Mouse (Mus musculus): ENCODE data around the gene Dbndd1.
A peak's percentile ranks its signal among the peaks of the same experiment; 100 is the strongest.

Gene Dbndd1

DNA sequence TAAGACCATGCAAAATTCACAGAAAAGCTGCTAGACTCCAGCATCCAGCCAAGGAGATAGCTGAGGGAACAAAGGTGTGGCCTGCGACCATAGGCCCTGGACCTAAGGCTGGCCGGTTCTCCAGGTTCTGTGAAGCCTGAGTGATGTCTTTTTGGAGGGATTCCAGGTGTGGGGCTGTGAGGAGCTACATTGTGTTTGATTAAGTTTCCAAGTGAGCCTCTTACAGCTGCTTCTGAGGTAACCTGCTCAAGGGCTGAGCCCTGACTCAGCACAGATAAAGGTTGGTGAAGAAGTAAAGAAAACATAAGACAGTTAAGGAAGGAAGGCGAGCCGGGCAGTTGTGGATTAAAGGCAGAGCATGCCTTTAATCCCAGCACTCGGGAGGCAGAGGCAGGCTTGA, 13.1 kb downstream of the Dbndd1 start:
- TF ChIP-seq GATA4 (IDR thresholded peaks at IDR 0.05; ENCODE audit: insufficient replicate concordance, low read length) = no peak

DNA sequence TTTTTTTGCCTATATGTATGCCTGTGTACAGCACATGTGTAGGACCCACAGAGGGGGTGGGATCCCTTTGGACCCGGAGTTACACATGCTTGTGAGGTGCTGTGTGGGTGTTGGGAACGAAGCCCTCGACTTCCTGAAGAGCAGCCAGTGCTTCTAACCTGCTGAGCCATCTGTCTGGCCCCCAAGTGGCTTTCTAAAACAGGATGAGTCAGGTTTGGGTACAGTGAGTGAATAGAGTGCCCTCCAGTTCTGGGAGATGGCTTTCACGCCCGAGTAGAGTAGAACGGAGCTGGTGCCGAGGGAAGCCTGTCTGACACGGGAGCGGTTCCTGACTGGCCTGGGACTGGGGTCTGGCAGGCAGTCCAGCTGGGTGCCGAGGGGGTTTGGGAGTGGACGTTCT, 15.7 kb downstream of the Dbndd1 start:
- no peak for TF ChIP-seq GATA4 (IDR thresholded peaks at IDR 0.05; ENCODE audit: insufficient replicate concordance, low read length)

DNA sequence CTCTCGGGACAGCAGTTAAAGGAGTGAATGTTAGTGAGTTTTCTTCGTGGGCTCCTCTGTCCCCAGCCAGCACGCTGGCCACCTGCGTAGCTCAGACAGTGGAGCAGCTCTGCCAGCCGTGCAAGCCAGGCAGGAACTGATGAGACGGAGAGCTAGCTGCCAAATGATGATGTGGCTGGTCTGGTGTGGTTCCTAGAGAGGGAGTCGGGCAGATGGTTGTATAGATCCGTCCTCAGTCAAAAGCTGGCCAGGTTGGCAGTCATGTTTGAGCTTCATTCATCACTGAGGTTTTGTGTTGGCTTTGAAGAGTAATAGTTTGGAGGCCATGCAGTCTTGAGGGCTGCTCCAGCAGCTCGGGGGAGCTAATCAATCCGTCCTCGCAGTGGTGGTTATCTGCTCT, 16.3 kb downstream of the Dbndd1 start:
- no peak for TF ChIP-seq GATA4 (IDR thresholded peaks at IDR 0.05; ENCODE audit: insufficient replicate concordance, low read length)

DNA sequence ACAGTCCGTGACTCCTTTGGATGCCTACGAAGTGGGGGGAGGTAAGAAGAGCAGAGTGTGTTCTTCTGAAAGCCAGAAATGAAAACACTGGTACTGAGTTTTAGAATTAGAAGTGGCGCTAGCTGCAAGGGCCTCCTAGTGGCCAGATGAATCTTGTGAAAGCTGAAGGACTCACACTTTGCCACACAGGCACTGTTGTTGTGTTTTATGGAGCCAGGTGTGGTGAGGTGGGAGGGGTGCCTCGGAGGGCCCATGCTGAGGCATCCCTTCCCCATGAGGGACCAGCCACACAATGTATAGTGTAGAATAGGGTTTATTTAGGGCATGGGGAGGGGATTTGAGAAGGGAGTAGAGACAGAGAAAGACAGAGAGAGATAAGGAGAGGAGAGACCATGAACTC, 17.6 kb downstream of the Dbndd1 start:
- no peak for TF ChIP-seq GATA4 (IDR thresholded peaks at IDR 0.05; ENCODE audit: insufficient replicate concordance, low read length)

DNA sequence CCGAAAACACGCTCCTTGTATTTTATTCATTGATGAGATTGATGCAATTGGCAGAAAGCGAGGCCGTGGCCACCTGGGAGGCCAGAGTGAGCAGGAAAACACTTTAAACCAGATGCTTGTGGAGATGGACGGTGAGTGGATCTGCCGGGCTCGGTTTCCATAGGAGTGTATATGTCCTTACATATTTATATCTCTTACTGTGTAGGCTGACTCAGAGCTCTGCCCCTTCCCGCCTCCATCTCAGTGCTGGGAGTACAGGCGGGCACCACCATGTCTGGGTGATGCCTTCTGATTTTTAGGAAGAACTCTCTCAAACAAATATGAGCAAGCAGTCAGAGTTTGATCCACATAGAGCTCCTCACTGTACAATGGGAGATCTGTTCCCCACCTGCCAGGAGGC, 22.4 kb downstream of the Dbndd1 start:
- no peak for TF ChIP-seq GATA4 (IDR thresholded peaks at IDR 0.05; ENCODE audit: insufficient replicate concordance, low read length)

DNA sequence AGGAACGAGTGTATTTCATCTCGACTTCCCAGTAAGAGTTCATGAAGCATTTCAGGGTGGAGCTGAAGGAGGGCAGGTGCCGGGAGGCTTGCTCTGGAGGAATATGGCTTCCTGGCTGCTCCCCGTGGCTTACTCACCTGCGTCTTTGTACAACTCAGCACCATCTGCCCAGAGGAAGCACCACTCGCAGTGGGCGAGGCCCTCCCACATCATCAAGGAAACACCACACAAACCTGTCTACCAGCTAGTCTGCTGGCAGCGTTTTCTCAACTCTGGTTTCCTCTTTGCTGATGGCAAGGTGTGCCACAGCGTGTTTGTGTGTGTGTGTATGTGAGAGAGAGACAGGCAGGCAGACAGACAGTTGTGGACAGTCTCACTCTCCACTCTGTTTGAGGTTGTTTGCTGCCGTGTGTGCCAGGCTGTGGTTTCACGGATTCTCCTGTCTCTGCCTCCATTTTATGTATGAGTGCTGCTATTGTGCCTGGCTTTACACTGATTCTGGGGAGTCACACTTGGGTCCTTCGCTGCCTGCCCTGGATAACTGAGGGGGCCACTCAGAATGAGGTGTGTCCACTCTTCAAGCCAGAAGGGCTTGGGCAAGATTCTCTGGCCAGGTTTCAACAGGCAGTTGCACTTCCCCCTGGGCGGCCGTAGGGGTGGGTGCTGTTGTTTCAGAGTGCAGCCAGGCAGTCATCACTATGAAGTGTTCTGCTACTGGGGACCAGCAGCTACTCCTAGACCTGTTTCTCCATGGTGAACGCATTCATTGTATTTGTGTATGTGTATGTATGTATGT, 23.8 kb downstream of the Dbndd1 start:
- TF ChIP-seq GATA4 (IDR thresholded peaks at IDR 0.05; ENCODE audit: insufficient replicate concordance, low read length) = no peak

DNA sequence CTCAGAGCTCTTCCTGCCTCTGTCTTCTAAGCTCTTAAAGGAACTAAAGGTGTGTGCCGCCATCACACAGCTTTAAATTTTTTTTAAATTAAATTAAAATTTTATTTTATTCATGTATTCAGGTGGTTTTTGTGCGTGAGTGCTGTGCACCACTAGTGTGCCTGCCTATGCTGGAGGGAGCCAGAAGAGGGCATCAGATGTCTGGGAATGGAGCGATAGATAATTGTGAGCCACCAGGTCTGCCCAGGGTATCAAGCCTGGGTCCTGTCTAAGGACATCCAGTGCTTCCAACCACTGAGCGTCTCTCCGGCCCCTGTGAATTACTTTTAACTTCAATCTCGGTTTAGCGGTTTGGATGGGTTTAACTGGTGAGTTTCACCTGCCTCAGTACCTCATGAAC, 32.6 kb downstream of the Dbndd1 start:
- TF ChIP-seq GATA4 (IDR thresholded peaks at IDR 0.05; ENCODE audit: insufficient replicate concordance, low read length) = no peak

DNA sequence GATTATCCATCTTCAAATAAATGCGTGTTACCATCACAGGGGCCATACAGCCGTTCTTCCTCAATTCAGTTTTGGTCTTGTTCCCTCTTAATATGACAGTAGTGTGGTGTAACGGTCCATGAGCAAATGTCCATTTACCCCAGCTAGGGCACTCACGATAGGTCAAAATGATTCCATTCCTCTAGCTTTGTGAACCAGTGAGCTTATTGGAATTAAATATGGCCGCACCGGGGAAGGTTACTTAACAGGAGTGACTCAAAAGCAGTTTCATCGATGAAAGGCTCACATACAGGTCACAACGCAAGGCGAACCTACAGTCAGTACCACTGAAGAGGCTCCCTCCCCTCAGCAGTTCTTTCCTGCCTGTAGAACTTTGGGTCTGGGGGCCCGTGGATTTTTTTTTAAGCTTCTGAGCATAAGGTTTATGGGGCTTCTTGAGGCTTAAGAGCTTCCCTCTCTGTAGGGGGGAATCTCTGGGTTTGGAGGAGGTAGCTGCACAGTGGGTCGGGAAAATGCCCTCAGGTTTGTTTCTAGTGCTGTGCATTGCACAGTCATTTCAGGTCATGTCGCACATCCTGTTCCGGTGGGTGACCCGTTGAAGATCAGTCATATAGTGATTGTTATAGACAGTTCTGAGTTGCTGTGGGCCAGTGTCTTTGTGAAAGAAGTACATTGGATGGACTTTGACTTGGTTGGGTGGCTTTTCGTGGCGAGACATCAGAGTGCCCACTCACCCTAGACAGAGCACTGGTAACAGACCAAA, 36.6 kb downstream of the Dbndd1 start:
- no peak for TF ChIP-seq GATA4 (IDR thresholded peaks at IDR 0.05; ENCODE audit: insufficient replicate concordance, low read length)

DNA sequence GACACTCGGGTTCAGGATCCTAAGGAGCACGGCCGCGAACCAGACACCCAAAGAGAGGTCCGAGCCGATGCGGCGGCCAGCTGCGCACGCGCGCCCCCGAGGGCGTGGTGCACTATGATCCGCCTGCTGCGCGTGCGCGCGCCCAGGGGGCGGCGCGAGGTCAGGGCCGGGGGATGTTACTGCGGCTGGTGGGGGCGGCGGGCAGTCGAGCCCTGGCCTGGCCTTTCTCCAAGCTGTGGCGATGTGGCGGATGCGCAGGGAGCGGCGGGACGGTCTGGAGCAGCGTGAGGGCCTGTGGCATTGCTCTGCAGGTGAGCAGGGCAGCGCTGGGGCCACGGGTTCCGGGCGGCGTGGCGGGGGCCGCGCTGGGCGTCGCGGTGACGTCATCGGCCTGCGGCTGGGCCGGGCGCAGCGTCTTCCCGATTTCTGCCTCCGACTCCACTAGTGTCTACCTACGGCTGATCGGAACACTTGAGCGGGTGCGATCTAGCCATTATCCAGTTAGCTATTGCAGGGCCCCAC, 37.5 kb downstream of the Dbndd1 start, which contains the start of gene Afg3l1:
Afg3l1 (plus strand) TSS at position 167 of the 522 bp plus-strand sequence.
- peak; percentile 33; the same call in 1 of the 2 replicates for TF ChIP-seq GATA4 (IDR thresholded peaks at IDR 0.05; ENCODE audit: insufficient replicate concordance, low read length)

DNA sequence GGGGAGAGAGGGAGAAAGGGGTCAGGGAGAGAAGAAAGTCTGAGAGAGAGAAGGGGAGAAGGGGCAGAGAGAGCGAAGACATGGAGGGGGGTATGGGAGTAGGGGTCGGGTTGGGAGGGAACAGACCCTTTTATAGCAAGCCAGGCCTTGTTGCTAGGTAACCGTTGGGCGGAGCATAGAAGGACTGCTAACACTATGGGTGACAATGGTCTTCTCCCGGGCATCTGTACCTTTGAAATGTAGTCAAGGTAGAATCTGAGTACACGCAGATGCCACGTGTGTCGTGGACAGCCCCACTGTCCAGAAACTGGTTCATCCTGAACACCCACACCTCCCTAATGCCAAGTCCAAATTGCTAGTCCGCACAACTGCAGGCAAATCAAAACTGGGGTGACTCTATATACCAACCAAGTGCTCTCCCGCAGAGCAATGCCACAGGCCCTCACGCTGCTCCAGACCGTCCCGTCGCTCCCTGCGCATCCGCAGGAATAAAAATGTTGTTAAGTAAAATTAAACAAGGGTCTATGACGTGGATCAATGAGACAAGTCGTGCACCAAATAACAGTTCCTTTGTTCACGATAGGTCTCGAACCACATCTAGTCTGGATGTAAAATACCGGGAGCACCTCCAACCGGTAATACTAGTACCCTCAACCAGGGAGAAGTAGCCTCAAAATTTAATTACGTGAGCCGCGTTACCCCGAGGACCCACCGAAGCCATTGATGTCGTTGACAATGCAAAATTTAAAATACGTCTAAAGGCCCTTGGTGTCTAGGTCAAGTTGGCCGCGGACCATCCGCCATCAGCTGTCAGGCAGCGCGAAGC, 38.1 kb downstream of the Dbndd1 start:
- no peak for TF ChIP-seq GATA4 (IDR thresholded peaks at IDR 0.05; ENCODE audit: insufficient replicate concordance, low read length)

DNA sequence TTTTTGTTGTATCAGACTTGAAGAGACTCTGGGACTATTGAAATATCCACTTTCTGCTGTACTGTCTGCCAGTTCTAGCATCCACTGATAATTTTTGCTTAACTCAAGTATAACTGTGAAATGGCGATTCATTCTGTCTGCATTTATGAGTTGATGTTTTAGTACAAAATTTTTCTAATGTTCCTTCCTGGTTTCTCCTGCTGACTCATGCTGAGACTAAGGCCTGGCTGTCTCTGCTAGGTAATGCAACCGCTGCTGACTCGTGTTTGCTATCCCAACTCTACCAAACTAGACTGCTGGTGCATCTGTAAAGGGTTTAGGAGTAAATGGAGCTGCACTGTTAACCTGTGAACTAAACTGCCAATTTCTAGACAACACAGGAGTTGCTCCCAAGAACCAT, 47.8 kb downstream of the Dbndd1 start:
- no peak for TF ChIP-seq GATA4 (IDR thresholded peaks at IDR 0.05; ENCODE audit: insufficient replicate concordance, low read length)

DNA sequence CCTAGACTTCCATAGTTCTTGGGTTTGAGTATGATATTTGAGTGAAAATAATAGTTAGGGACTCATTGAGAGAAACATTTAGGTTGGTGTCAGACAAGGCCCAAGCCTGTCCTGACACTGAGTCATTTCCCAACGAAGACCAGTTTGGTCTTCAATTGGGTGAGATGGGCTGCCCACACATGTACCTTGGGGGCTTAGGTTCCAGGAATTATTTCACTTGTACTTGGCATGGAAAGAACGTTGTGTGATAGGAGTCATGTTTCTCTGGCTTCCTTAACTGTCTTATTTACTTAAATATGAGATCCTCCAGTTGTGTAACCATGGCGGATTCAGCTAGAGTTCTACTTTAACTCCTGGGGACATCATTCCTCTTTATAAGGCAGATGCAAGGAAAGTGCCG, 51.6 kb downstream of the Dbndd1 start:
- TF ChIP-seq GATA4 (IDR thresholded peaks at IDR 0.05; ENCODE audit: insufficient replicate concordance, low read length) = no peak
